Mouse (Mus musculus) liver, embryonic 14.5 days (tissue): ENCODE results near the gene Manba.

Source experiments
- CTCF ChIP-seq: IDR thresholded peaks from 2 replicates; pipeline ENCODE4 v1.5.1; 2016; ENCODE audit warnings: antibody characterized with exemption, low read depth, control low read depth
- EP300 ChIP-seq: IDR thresholded peaks from 2 replicates; pipeline ENCODE4 v1.6.1; 2016; ENCODE audit warnings: antibody characterized with exemption, low read depth

DNA sequence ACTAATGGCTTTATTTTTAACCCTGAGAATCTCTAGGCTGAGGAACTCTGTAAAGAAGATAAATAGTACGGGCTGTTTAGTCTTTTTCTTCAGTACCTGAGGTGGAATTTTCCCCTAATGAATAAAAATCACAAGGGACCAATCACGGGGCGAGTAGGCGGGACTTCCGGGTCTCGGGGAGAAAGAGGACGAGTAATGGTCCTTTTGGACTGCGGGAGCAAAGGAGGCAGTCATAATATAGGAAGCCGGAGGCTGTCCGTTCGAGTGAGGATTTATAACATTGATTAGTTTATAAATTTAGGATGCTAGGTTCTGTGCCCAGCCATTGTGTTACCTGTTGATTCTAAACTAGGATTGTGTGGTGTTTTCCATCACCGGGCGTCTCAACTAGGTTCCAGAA, 86.1 kb downstream of the Manba start:
- TF ChIP-seq CTCF (no peak), EP300 (no peak)
